Mouse (Mus musculus) MEL (cell line): ENCODE data around the gene Dync1li2. TPM values are rescaled to one million over a fixed set of nuclear protein-coding genes. Genes with fewer than 3 reads are reported as not detected.
A peak's percentile ranks its signal among the peaks of the same experiment; 100 is the strongest.

Experiments
- DNase-seq: peaks from one replicate; pipeline ENCODE4 v3.0.0; 2011; ENCODE audit warnings: low read depth, low spot score
- H3K27ac ChIP-seq: 2 replicates; pipeline ENCODE4 v1.5.1; 2012; ENCODE audit warnings: low read depth, mild to moderate bottlenecking, control low read depth, low read length, moderate library complexity; ENCODE audit not compliant: control insufficient read depth
- H3K27me3 ChIP-seq, 2 experiments: fragments of 150-350 bp in 1 of 2; sonication (generic) in 1 of 2; 2 replicates each; pipeline ENCODE4 v1.6.1; 2012; ENCODE audit warnings: low read length in 2 of 2, mild to moderate bottlenecking in 2 of 2, improper control_type of control experiment in 1 of 2, moderate library complexity in 1 of 2; ENCODE audit not compliant: insufficient read depth in 2 of 2, control insufficient read depth in 1 of 2
- H3K36me3 ChIP-seq, 2 experiments: 2 replicates each; pipeline ENCODE4 v1.6.1; 2012 to 2014; ENCODE audit warnings: low read length in 2 of 2, improper control_type of control experiment in 1 of 2, inconsistent platforms in 1 of 2, mild to moderate bottlenecking in 1 of 2; ENCODE audit not compliant: insufficient read depth in 2 of 2, control insufficient read depth in 1 of 2
- H3K4me1 ChIP-seq, 2 experiments: fragments of 150-350 bp in 1 of 2; sonication (generic) in 1 of 2; 2 replicates each; pipeline ENCODE4 v1.6.1; 2012; ENCODE audit warnings: low read length in 2 of 2, improper control_type of control experiment in 1 of 2, mild to moderate bottlenecking in 1 of 2; ENCODE audit not compliant: insufficient read depth in 2 of 2, control insufficient read depth in 1 of 2
- H3K4me3 ChIP-seq, 2 experiments: fragments of 150-350 bp in 1 of 2; sonication (generic) in 1 of 2; 2 replicates each; pipeline ENCODE4 v1.5.1; 2012; ENCODE audit warnings: low read depth in 2 of 2, low read length in 2 of 2, mild to moderate bottlenecking in 2 of 2, moderate library complexity in 2 of 2, control low read depth in 1 of 2, improper control_type of control experiment in 1 of 2; ENCODE audit not compliant: control insufficient read depth in 1 of 2, insufficient read depth in 1 of 2
- H3K79me2 ChIP-seq: 2 replicates; pipeline ENCODE4 v1.6.1; 2012; ENCODE audit warnings: mild to moderate bottlenecking, low read length, moderate library complexity; ENCODE audit not compliant: control insufficient read depth, poor library complexity, insufficient read depth
- H3K9ac ChIP-seq: 2 replicates; pipeline ENCODE4 v1.6.1; 2012; ENCODE audit warnings: low read depth, mild to moderate bottlenecking, control low read depth, low read length, moderate library complexity; ENCODE audit not compliant: control insufficient read depth, poor library complexity, severe bottlenecking
- H3K9me3 ChIP-seq: fragments of 150-350 bp; sonication (generic); replicated peaks from 2 replicates; pipeline ENCODE4 v1.6.1; 2012; ENCODE audit warnings: mild to moderate bottlenecking, low read length, improper control_type of control experiment, moderate library complexity; ENCODE audit not compliant: insufficient read depth
- BHLHE40 ChIP-seq: IDR thresholded peaks from 2 replicates; pipeline ENCODE4 v1.6.1; 2012; ENCODE audit warnings: low read depth, mild to moderate bottlenecking, inconsistent platforms, low read length, improper control_type of control experiment, borderline replicate concordance
- CHD1 ChIP-seq: IDR thresholded peaks from 2 replicates; pipeline ENCODE4 v1.6.1; 2012; ENCODE audit warnings: low read depth, mild to moderate bottlenecking, inconsistent platforms, low read length, improper control_type of control experiment
- CTCF ChIP-seq, 3 experiments: IDR thresholded peaks in 2 of 3; conservative IDR thresholded peaks in 1 of 3; 2 replicates each; pipeline ENCODE4 v1.5.1; 2011 to 2012; ENCODE audit warnings: low read length in 3 of 3, low read depth in 2 of 3, mild to moderate bottlenecking in 2 of 3, improper control_type of control experiment in 1 of 3, inconsistent platforms in 1 of 3, mixed read lengths in 1 of 3, moderate library complexity in 1 of 3; ENCODE audit not compliant: control insufficient read depth in 1 of 3, insufficient read depth in 1 of 3, poor library complexity in 1 of 3, severe bottlenecking in 1 of 3
- ELF1 ChIP-seq: IDR thresholded peaks from 2 replicates; pipeline ENCODE4 v1.6.1; 2014; ENCODE audit warnings: low read depth, mild to moderate bottlenecking, inconsistent platforms, low read length, improper control_type of control experiment, moderate library complexity
- ETS1 ChIP-seq: IDR thresholded peaks from 2 replicates; pipeline ENCODE4 v1.6.1; 2012; ENCODE audit warnings: low read depth, mild to moderate bottlenecking, inconsistent platforms, low read length, improper control_type of control experiment, moderate library complexity
- GABPA ChIP-seq: IDR thresholded peaks from 2 replicates; pipeline ENCODE4 v1.6.1; 2012; ENCODE audit warnings: low read depth, mild to moderate bottlenecking, inconsistent platforms, low read length, improper control_type of control experiment, moderate library complexity
- HCFC1 ChIP-seq: IDR thresholded peaks from 2 replicates; pipeline ENCODE4 v1.6.1; 2012; ENCODE audit warnings: low read depth, mild to moderate bottlenecking, inconsistent platforms, low read length, improper control_type of control experiment, moderate library complexity
- JUND ChIP-seq: IDR thresholded peaks from 2 replicates; pipeline ENCODE4 v1.6.1; 2011; ENCODE audit warnings: low read depth, mild to moderate bottlenecking, improper control_type of control experiment, low read length
- KAT2A ChIP-seq: conservative IDR thresholded peaks from 2 replicates; pipeline ENCODE4 v1.6.1; 2012; ENCODE audit warnings: low read depth, low read length, improper control_type of control experiment, inconsistent platforms
- MAX ChIP-seq: IDR thresholded peaks from 2 replicates; pipeline ENCODE4 v1.6.1; 2011; ENCODE audit warnings: low read length, improper control_type of control experiment
- MYC ChIP-seq: IDR thresholded peaks from 2 replicates; pipeline ENCODE4 v1.6.1; 2011; ENCODE audit warnings: low read depth, mild to moderate bottlenecking, low read length, improper control_type of control experiment, moderate library complexity
- NELFE ChIP-seq: IDR thresholded peaks from 2 replicates; pipeline ENCODE4 v1.6.1; 2011; ENCODE audit warnings: low read depth, low read length, improper control_type of control experiment
- RCOR1 ChIP-seq: IDR thresholded peaks from 2 replicates; pipeline ENCODE4 v1.6.1; 2012; ENCODE audit warnings: low read depth, mild to moderate bottlenecking, inconsistent platforms, low read length, improper control_type of control experiment
- TBP ChIP-seq: IDR thresholded peaks from 2 replicates; pipeline ENCODE4 v1.8.0; 2011; ENCODE audit warnings: low read depth, low read length, improper control_type of control experiment
- TCF12 ChIP-seq: IDR thresholded peaks from 2 replicates; pipeline ENCODE4 v1.6.1; 2014; ENCODE audit warnings: low read depth, mild to moderate bottlenecking, inconsistent platforms, low read length, improper control_type of control experiment, moderate library complexity
- ZKSCAN1 ChIP-seq: IDR thresholded peaks from 2 replicates; pipeline ENCODE4 v1.6.1; 2012; ENCODE audit warnings: low read depth, mild to moderate bottlenecking, inconsistent platforms, low read length, improper control_type of control experiment, moderate library complexity
- polyA plus RNA-seq, 2 experiments: library from polyadenylated mRNA; stranded (reverse) in 1 of 2; unstranded in 1 of 2; fragments of >175 nt in 1 of 2; fragments of >200 nt in 1 of 2; gene quantifications; 2 replicates each; pipeline versions ENCODE4 v1.2.1 to v1.2.4; 2012; ENCODE audit warnings: low replicate concordance in 2 of 2, low read depth in 1 of 2; ENCODE audit not compliant: insufficient read length in 2 of 2, insufficient read depth in 1 of 2, missing spikeins in 1 of 2
- total RNA-seq: library from RNA; depleted of rRNA; stranded (reverse); fragments of 300-350 nt; gene quantifications from 2 replicates; pipeline ENCODE4 v1.2.3, GENCODE M21; 2012

The Dync1li2 gene
- total and polyA plus RNA-seq, 3 experiments = 22.4 to 23.8 TPM; not detected in 1

DNA sequence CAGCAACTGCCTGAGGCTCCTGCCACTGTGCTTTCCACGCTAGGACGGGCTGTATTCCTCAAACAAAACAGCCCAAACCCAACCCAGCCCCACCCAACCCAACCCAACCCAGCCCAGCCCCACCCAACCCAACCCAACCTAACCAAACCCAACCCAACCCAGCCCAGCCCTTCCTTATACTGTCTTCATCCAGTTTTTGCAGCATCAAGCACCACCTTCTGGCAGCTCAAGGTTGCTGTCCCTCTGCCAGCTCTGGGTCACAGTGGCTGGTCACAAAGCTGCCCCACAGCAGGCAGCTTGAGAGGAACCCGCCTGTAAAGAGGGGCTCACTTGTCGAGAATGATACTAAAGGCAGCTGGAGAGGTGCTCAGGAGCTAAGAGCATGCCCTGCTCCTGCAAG, 8.6 kb downstream of the Dync1li2 start:
- H3K9me3 ChIP-seq = no peaks in the 10 kb centered on the region

DNA sequence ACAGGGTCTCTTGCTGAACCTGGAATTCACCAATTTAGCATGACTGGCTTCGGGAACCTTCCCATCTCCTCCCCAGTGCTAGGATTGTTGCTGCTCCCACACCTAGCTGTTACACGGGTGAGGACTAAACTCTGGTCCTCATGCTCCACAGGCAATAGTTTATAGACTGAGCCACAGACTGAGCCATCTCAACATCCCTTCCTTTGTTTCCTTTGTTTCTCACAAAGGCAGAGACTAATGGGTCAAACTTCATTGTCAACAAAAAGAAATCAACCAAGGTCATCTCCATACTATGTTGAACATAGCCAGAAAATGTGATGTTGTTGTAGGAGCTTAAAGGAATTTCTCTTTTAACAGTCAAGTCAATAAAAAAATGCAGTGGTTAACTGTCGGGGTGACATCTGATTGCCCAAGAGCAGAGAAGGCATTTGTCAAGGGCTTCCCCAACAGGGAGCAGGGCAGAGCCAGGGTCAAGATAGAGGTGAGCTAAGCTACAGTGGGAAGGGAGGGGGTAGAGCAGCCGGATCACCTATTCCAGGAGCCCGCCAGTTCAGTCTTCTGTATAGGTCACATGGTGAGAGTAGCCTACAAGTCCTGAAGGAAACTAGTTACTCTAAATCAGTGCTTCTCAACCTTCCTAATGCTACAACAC, 9.5 kb downstream of the Dync1li2 start:
- Histone ChIP-seq H3K79me2 (peaks cover 6% of the 10 kb centered on the region), H3K9ac (no peak overlapping the region), H3K9me3 (no peaks in the 10 kb centered on the region), H3K27me3 (no peaks in the 10 kb centered on the region), H3K36me3 (peaks cover 27 to 40% of the 10 kb centered on the region in 2 experiments), H3K4me3 (no peak overlapping the region), H3K27ac (no peak overlapping the region), H3K4me1 (peaks cover 6 to 25% of the 10 kb centered on the region in 2 experiments)
- no peak for TF ChIP-seq MYC
- no peak for TF ChIP-seq KAT2A
- no peak for TF ChIP-seq MAX
- no peak for TF ChIP-seq ETS1
- TF ChIP-seq RCOR1 = no peak
- TF ChIP-seq TCF12 = no peak
- no peak for TF ChIP-seq TBP
- no peak for TF ChIP-seq BHLHE40
- no peak for TF ChIP-seq CHD1
- TF ChIP-seq HCFC1 = no peak
- no peak for DNase-seq

More for the DNA sequence above, 8.6 kb downstream of the Dync1li2 start:
- Histone ChIP-seq H3K27ac (peak overlapping the region; percentile 62), H3K9ac (peak overlapping the region; percentile 2; the same call in 1 of the 2 replicates), H3K79me2 (peaks cover 6% of the 10 kb centered on the region), H3K36me3 (peaks cover 27 to 35% of the 10 kb centered on the region in 2 experiments), H3K4me1 (peaks cover 6 to 25% of the 10 kb centered on the region in 2 experiments), H3K4me3 (no peak overlapping the region), H3K27me3 (no peaks in the 10 kb centered on the region)
- TF ChIP-seq ZKSCAN1 = no peak
- no peak for TF ChIP-seq GABPA
- no peak for TF ChIP-seq ELF1
- peak in 1 of 3 experiments; percentile 16; a peak in 1 of 6 replicates for TF ChIP-seq CTCF (IDR thresholded peaks at IDR 0.05 in 2 of 3, conservative IDR thresholded peaks at IDR 0.05 in 1 of 3; ENCODE audit: control insufficient read depth in 1 of 3, insufficient read depth in 1 of 3, low read depth in 2 of 3, low read length in 3 of 3, poor library complexity in 1 of 3, severe bottlenecking in 1 of 3)
- peak; percentile 41 for DNase-seq

DNA sequence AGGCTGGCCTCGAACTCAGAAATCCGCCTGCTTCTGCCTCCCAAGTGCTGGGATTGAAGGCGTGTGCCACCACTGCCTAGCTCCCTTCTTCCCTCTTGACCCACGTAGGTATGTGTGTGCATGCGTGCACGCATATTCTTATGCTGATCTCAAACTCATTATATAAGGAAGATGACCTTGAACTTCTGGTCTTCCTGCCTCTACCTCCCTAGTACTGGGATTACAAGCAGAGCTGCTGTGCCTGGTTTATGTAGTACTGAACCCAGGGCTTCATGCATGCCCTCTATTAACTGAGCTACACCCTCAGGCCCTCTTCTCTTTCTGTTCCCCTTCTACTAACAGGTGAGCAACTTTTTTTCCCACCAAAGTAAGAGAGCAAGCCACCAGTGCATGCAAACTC, 10.2 kb downstream of the Dync1li2 start:
- no peak overlapping the region for H3K4me3 ChIP-seq
- no peaks in the 10 kb centered on the region for H3K27me3 ChIP-seq
- no peak overlapping the region for H3K9ac ChIP-seq
- H3K9me3 ChIP-seq = no peaks in the 10 kb centered on the region
- DNase-seq = no peak
- H3K79me2 ChIP-seq = peaks cover 6% of the 10 kb centered on the region
- H3K4me1 ChIP-seq = peaks cover 6 to 25% of the 10 kb centered on the region in 2 experiments
- TF ChIP-seq NELFE (no peak), JUND (no peak)
- no peak overlapping the region for H3K27ac ChIP-seq
- peaks cover 27 to 42% of the 10 kb centered on the region in 2 experiments for H3K36me3 ChIP-seq
